9 mouse cellular contexts compared by ENCODE assay signal in genomic region chr7:62877033-62877432, GRCm38 (mm10). TPM values are rescaled to one million over a fixed set of nuclear protein-coding genes. Genes with fewer than 3 reads are reported as not detected.
A peak's percentile ranks its signal among the peaks of the same experiment; 100 is the strongest.
DNase-seq lines count a peak whose midpoint lies in the region; ATAC-seq and TF ChIP-seq lines count a peak whose summit lies in the region.
"Had no signal": no experiment of that assay in that cellular context is flagged by ENCODE, and none has a peak within 500 bp of the region (broad histone marks: within the 10 kb centered on the region; RNA-seq: fewer than 3 reads in every experiment).

No protein-coding gene starts in this region.

- no peak overlapping the region for H3K4me3 ChIP-seq in hindbrain, embryonic 10.5 days
- H3K4me3 ChIP-seq in hindbrain, embryonic 12.5 days: no peak overlapping the region
- H3K4me3 ChIP-seq in forebrain, embryonic 15.5 days: no peak overlapping the region
- H3K4me3 ChIP-seq in limb, embryonic 13.5 days: no peak overlapping the region

- no peak overlapping the region for H3K27ac ChIP-seq in hindbrain, embryonic 10.5 days
- H3K27ac ChIP-seq in hindbrain, embryonic 12.5 days: no peak overlapping the region
- H3K27ac ChIP-seq in forebrain, embryonic 15.5 days (replicated peaks): no peak overlapping the region
- no peak overlapping the region for H3K27ac ChIP-seq in limb, embryonic 13.5 days

- H3K9me3 ChIP-seq in hindbrain, embryonic 10.5 days: no peaks in the 10 kb centered on the region
- H3K9me3 ChIP-seq in hindbrain, embryonic 12.5 days (replicated peaks): no peaks in the 10 kb centered on the region; the same call in 1 of the 2 replicates
- H3K9me3 ChIP-seq in forebrain, embryonic 15.5 days: no peaks in the 10 kb centered on the region
- peaks cover 1% of the 10 kb centered on the region; the same call in 1 of the 2 replicates for H3K9me3 ChIP-seq in limb, embryonic 13.5 days

- no peaks in the 10 kb centered on the region for H3K4me1 ChIP-seq in hindbrain, embryonic 10.5 days (replicated peaks)
- no peaks in the 10 kb centered on the region for H3K4me1 ChIP-seq in hindbrain, embryonic 12.5 days
- H3K4me1 ChIP-seq in forebrain, embryonic 15.5 days: no peaks in the 10 kb centered on the region
- H3K4me1 ChIP-seq in limb, embryonic 13.5 days: no peaks in the 10 kb centered on the region

- TF ChIP-seq POLR2A in brain, embryonic 14.5 days (IDR thresholded peaks at IDR 0.05; ENCODE audit: borderline replicate concordance, extremely low read depth, insufficient read depth, insufficient read length, poor library complexity, severe bottlenecking): no peak

- 22% methylated on average over 1 of the region's 1 CpGs for WGBS in hindbrain, embryonic 10.5 days
- WGBS in hindbrain, embryonic 12.5 days: 14% methylated on average over 1 of the region's 1 CpGs
- WGBS in forebrain, embryonic 15.5 days: 9% methylated on average over 1 of the region's 1 CpGs
- WGBS in limb, embryonic 13.5 days: 16% methylated on average over 1 of the region's 1 CpGs

- ATAC-seq in hindbrain, embryonic 12.5 days (ENCODE audit: low FRiP score): no peak
- ATAC-seq in forebrain, embryonic 15.5 days (replicated peaks): peak; percentile 84
- ATAC-seq in limb, embryonic 13.5 days (ENCODE audit: low FRiP score, low read depth): 0 out of 2 replicates have a peak, but pooled peaks have one; percentile 48
- ATAC-seq in megakaryocyte, adult 5-6 weeks (ENCODE audit: poor library complexity, severe bottlenecking): no peak

- no peak overlapping the region for H3K9ac ChIP-seq in hindbrain, embryonic 12.5 days
- no peak overlapping the region for H3K9ac ChIP-seq in forebrain, embryonic 15.5 days (replicated peaks)
- H3K9ac ChIP-seq in limb, embryonic 13.5 days: no peak overlapping the region

- DNase-seq in hindbrain, embryonic 10.5 days (ENCODE audit: low spot score): peak; percentile 2
- peak; percentile 28 for DNase-seq in A20 (ENCODE audit: low read depth, low spot score)
- DNase-seq in brain, embryonic 14.5 days (ENCODE audit: low read depth): peak; percentile 84
- DNase-seq in gastrocnemius, postnatal 25 days: no peak

- H3K27me3 ChIP-seq in hindbrain, embryonic 10.5 days (ENCODE audit: insufficient read depth, poor library complexity, severe bottlenecking): no peaks in the 10 kb centered on the region
- H3K27me3 ChIP-seq in hindbrain, embryonic 12.5 days: no peaks in the 10 kb centered on the region
- no peaks in the 10 kb centered on the region for H3K27me3 ChIP-seq in forebrain, embryonic 15.5 days
- H3K27me3 ChIP-seq in limb, embryonic 13.5 days: no peaks in the 10 kb centered on the region

- no peaks in the 10 kb centered on the region for H3K36me3 ChIP-seq in hindbrain, embryonic 10.5 days
- H3K36me3 ChIP-seq in hindbrain, embryonic 12.5 days: no peaks in the 10 kb centered on the region
- no peaks in the 10 kb centered on the region for H3K36me3 ChIP-seq in forebrain, embryonic 15.5 days
- no peaks in the 10 kb centered on the region for H3K36me3 ChIP-seq in limb, embryonic 13.5 days

- H3K4me2 ChIP-seq in hindbrain, embryonic 12.5 days (replicated peaks): no peak overlapping the region
- H3K4me2 ChIP-seq in forebrain, embryonic 15.5 days (replicated peaks): no peak overlapping the region
- no peak overlapping the region for H3K4me2 ChIP-seq in limb, embryonic 13.5 days (replicated peaks)

- peak; percentile 39; the same call in 1 of the 2 replicates for TF ChIP-seq CTCF in brain, embryonic 14.5 days (IDR thresholded peaks at IDR 0.05; ENCODE audit: borderline replicate concordance, extremely low read depth, insufficient read depth, insufficient read length)

RNA-seq across cellular contexts. Expression of gene A26c2, which starts 53.6 kb away (rescaled TPM):
- not detected in 2 replicates for polyA plus RNA-seq in hindbrain, embryonic 10.5 days (2016; fragmentation: Nextera tagmentation; extraction: Ambion mirVana)
- polyA plus RNA-seq in hindbrain, embryonic 12.5 days (2016; fragmentation: Nextera tagmentation; extraction: Ambion mirVana): not detected in 2 replicates
- polyA plus RNA-seq in brain, embryonic 14.5 days (2012; rRNA removed): not detected in 2 replicates
- not detected in 2 replicates for polyA plus RNA-seq in forebrain, embryonic 15.5 days (2015; fragmentation: Nextera tagmentation; extraction: Ambion mirVana)
- not detected in 2 replicates for polyA plus RNA-seq in limb, embryonic 13.5 days (2015; fragmentation: Nextera tagmentation; extraction: Ambion mirVana)
- total RNA-seq in gastrocnemius, postnatal 25 days (2021): not detected
- not detected in 2 replicates for total RNA-seq in megakaryocyte, adult 5-6 weeks (2015)
- not detected in 2 replicates for total RNA-seq in megakaryocyte, adult 5-6 weeks (2017)
- polyA plus RNA-seq: spleen, adult 2 months had no signal

Comparison
In these comparisons a context has a peak if more than half of its experiments do, and no peak if none do; other contexts are left out.
1. ATAC-seq: peak in forebrain, embryonic 15.5 days (single experiment) and limb, embryonic 13.5 days (single experiment); none in hindbrain, embryonic 12.5 days (single experiment) and megakaryocyte, adult 5-6 weeks (single experiment).